Comparison of ENCODE assay signal across 9 mouse cellular contexts in the genomic region with DNA sequence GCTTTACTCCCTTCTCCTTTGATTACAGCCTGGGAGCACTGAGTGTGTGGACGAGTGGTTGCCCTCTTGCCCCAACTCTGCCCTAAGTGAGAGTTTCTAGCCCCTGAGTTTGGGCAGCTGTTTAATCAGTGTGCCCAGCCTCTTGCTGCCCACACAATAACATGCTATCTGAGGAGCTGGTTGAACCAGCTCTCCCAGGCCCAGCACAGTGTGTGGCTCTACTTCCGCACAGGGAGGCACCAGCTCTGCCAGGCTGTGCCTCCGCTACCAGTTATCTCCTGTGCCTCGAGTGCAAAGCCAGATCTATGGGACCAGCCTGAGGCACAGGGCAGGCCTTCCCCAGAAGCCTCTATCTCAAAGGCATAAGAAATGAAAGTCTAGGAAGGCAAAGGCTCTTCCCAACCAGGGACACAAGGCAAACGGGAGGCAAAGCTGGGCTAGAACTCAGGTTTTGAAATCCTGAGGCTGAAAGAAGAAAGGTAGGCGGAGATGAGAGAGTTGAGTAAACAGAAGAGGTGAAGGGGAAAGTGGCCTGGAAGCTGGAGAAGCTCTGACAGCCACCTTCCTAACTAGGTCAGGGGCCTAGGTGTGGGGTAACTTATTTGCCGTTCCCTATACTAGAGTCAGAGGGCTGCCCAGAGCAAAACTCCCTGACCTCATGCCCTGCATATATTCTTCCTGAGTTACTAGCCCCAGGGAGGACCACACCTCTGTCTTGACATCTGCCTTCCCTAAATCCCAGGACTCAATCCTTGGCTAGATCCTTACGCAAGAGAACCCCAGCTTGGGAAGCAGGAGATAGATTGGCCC. TPM values are rescaled to one million over a fixed set of nuclear protein-coding genes. Genes with fewer than 3 reads are reported as not detected.
DNase-seq lines count a peak whose midpoint lies in the region; ATAC-seq and TF ChIP-seq lines count a peak whose summit lies in the region.
"Had no signal": no experiment of that assay in that cellular context is flagged by ENCODE, and none has a peak within 500 bp of the region (broad histone marks: within the 10 kb centered on the region; RNA-seq: fewer than 3 reads in every experiment).

No protein-coding gene starts in this region.

- ATAC-seq in embryonic facial prominence, embryonic 12.5 days (ENCODE audit: insufficient number of reproducible peaks, insufficient read depth, low FRiP score, low TSS enrichment) = no peak
- ATAC-seq in hindbrain, embryonic 15.5 days (ENCODE audit: low FRiP score, low read depth) = no peak
- no peak for ATAC-seq in midbrain, embryonic 12.5 days (ENCODE audit: low FRiP score, low read depth)

- no peak for TF ChIP-seq POLR2A in kidney, adult 2 months (IDR thresholded peaks at IDR 0.05; ENCODE audit: low read depth, low read length)

- peak overlapping the region; percentile 62 for H3K4me3 ChIP-seq in kidney, adult 2 months (ENCODE audit: insufficient read depth, low read depth, low read length)
- peak overlapping the region; percentile 38 for H3K4me3 ChIP-seq in embryonic facial prominence, embryonic 12.5 days
- H3K4me3 ChIP-seq in hindbrain, embryonic 15.5 days = peak overlapping the region; percentile 18
- H3K4me3 ChIP-seq in midbrain, embryonic 12.5 days = peak overlapping the region; percentile 1; the same call in 1 of the 2 replicates

- H3K36me3 ChIP-seq in kidney, adult 2 months (ENCODE audit: control insufficient read depth, insufficient read depth, low read length) = no peaks in the 10 kb centered on the region; the same call in 1 of the 2 replicates
- H3K36me3 ChIP-seq in embryonic facial prominence, embryonic 12.5 days = peaks cover 31% of the 10 kb centered on the region
- H3K36me3 ChIP-seq in hindbrain, embryonic 15.5 days = no peaks in the 10 kb centered on the region
- H3K36me3 ChIP-seq in midbrain, embryonic 12.5 days = peaks cover 17% of the 10 kb centered on the region; the same call in 1 of the 2 replicates

- H3K4me1 ChIP-seq in kidney, adult 2 months (ENCODE audit: control insufficient read depth, insufficient read depth, low read length) = peaks cover 10% of the 10 kb centered on the region; the same call in 1 of the 2 replicates
- H3K4me1 ChIP-seq in embryonic facial prominence, embryonic 12.5 days = peaks cover 42% of the 10 kb centered on the region
- H3K4me1 ChIP-seq in hindbrain, embryonic 15.5 days (replicated peaks) = peaks cover 46% of the 10 kb centered on the region
- peaks cover 50% of the 10 kb centered on the region for H3K4me1 ChIP-seq in midbrain, embryonic 12.5 days

- peak overlapping the region; percentile 56 for H3K9ac ChIP-seq in embryonic facial prominence, embryonic 12.5 days
- no peak overlapping the region for H3K9ac ChIP-seq in hindbrain, embryonic 15.5 days
- peak overlapping the region; percentile 37; the same call in 1 of the 2 replicates for H3K9ac ChIP-seq in midbrain, embryonic 12.5 days (replicated peaks)

- 50% methylated on average over 8 of the region's 8 CpGs for WGBS in kidney, adult 2 months
- 59% methylated on average over 8 of the region's 8 CpGs for WGBS in embryonic facial prominence, embryonic 12.5 days
- WGBS in hindbrain, embryonic 15.5 days = 77% methylated on average over 8 of the region's 8 CpGs
- 74% methylated on average over 8 of the region's 8 CpGs for WGBS in midbrain, embryonic 12.5 days

- no peaks in the 10 kb centered on the region for H3K27me3 ChIP-seq in kidney, adult 2 months (replicated peaks; ENCODE audit: control insufficient read depth, insufficient read depth, low read length)
- H3K27me3 ChIP-seq in embryonic facial prominence, embryonic 12.5 days = no peaks in the 10 kb centered on the region
- peaks cover 4% of the 10 kb centered on the region; the same call in 1 of the 2 replicates for H3K27me3 ChIP-seq in hindbrain, embryonic 15.5 days
- H3K27me3 ChIP-seq in midbrain, embryonic 12.5 days = peaks cover 1% of the 10 kb centered on the region

- peak overlapping the region; percentile 85 for H3K4me2 ChIP-seq in embryonic facial prominence, embryonic 12.5 days (replicated peaks)
- H3K4me2 ChIP-seq in hindbrain, embryonic 15.5 days = peak overlapping the region; percentile 46
- peak overlapping the region; percentile 39 for H3K4me2 ChIP-seq in midbrain, embryonic 12.5 days (replicated peaks)

- DNase-seq in kidney, adult 2 months = no peak
- DNase-seq in kidney, postnatal 4 days = no peak
- DNase-seq in right cerebral cortex, postnatal 4 days = no peak
- DNase-seq in kidney, adult 9 months = no peak
- DNase-seq in embryo, embryonic 10 days (ENCODE audit: low spot score) = no peak

- TF ChIP-seq CTCF in kidney, adult 2 months (conservative IDR thresholded peaks at IDR 0.05; ENCODE audit: insufficient read depth, insufficient read length, low read depth, low read length) = no peak

- H3K9me3 ChIP-seq in embryonic facial prominence, embryonic 12.5 days = no peaks in the 10 kb centered on the region
- no peaks in the 10 kb centered on the region for H3K9me3 ChIP-seq in hindbrain, embryonic 15.5 days
- H3K9me3 ChIP-seq in midbrain, embryonic 12.5 days = no peaks in the 10 kb centered on the region

- peak overlapping the region; percentile 55 for H3K27ac ChIP-seq in kidney, adult 2 months (ENCODE audit: insufficient read depth, low read depth, low read length)
- H3K27ac ChIP-seq in embryonic facial prominence, embryonic 12.5 days = no peak overlapping the region; the same call in 1 of the 2 replicates
- no peak overlapping the region for H3K27ac ChIP-seq in hindbrain, embryonic 15.5 days (replicated peaks)
- no peak overlapping the region for H3K27ac ChIP-seq in midbrain, embryonic 12.5 days (replicated peaks)

RNA-seq across cellular contexts. Expression of a gene that starts 4.1 kb away (rescaled TPM):
- polyA plus RNA-seq in kidney, adult 2 months (2012; rRNA removed) = 11.8 and 12.0 TPM in 2 replicates
- polyA plus RNA-seq in embryonic facial prominence, embryonic 12.5 days (2016; fragmentation: Nextera tagmentation; extraction: Ambion mirVana) = 13.8 and 14.4 TPM in 2 replicates
- polyA plus RNA-seq in hindbrain, embryonic 15.5 days (2015; fragmentation: Nextera tagmentation; extraction: Ambion mirVana) = 2.8 and 3.1 TPM in 2 replicates
- polyA plus RNA-seq in midbrain, embryonic 12.5 days (2016; fragmentation: Nextera tagmentation; extraction: Ambion mirVana) = 7.7 and 7.8 TPM in 2 replicates

RNA-seq across cellular contexts. Expression of a gene that starts 13.2 kb away (rescaled TPM):
- 151 and 189 TPM in 2 replicates for polyA plus RNA-seq in kidney, adult 2 months (2012; rRNA removed)
- 74.3 and 76.9 TPM in 2 replicates for polyA plus RNA-seq in embryonic facial prominence, embryonic 12.5 days (2016; fragmentation: Nextera tagmentation; extraction: Ambion mirVana)
- 70.5 and 70.7 TPM in 2 replicates for polyA plus RNA-seq in hindbrain, embryonic 15.5 days (2015; fragmentation: Nextera tagmentation; extraction: Ambion mirVana)
- 62.9 and 64.9 TPM in 2 replicates for polyA plus RNA-seq in midbrain, embryonic 12.5 days (2016; fragmentation: Nextera tagmentation; extraction: Ambion mirVana)

RNA-seq across cellular contexts. Expression of a gene that starts 26.6 kb away (rescaled TPM):
- 6.5 and 7.7 TPM in 2 replicates for polyA plus RNA-seq in kidney, adult 2 months (2012; rRNA removed)
- polyA plus RNA-seq in embryonic facial prominence, embryonic 12.5 days (2016; fragmentation: Nextera tagmentation; extraction: Ambion mirVana) = 27.3 and 29.1 TPM in 2 replicates
- polyA plus RNA-seq in hindbrain, embryonic 15.5 days (2015; fragmentation: Nextera tagmentation; extraction: Ambion mirVana) = 27.6 and 27.8 TPM in 2 replicates
- polyA plus RNA-seq in midbrain, embryonic 12.5 days (2016; fragmentation: Nextera tagmentation; extraction: Ambion mirVana) = 28.4 TPM in 2 replicates

RNA-seq across cellular contexts. Expression of a gene that starts 59.2 kb away (rescaled TPM):
- polyA plus RNA-seq in kidney, adult 2 months (2012; rRNA removed) = 14.5 and 20.5 TPM in 2 replicates
- polyA plus RNA-seq in embryonic facial prominence, embryonic 12.5 days (2016; fragmentation: Nextera tagmentation; extraction: Ambion mirVana) = 9.1 and 10.8 TPM in 2 replicates
- polyA plus RNA-seq in hindbrain, embryonic 15.5 days (2015; fragmentation: Nextera tagmentation; extraction: Ambion mirVana) = 8.1 and 8.6 TPM in 2 replicates
- polyA plus RNA-seq in midbrain, embryonic 12.5 days (2016; fragmentation: Nextera tagmentation; extraction: Ambion mirVana) = 3.5 and 4.0 TPM in 2 replicates
- polyA plus RNA-seq: G1E had no signal

RNA-seq across cellular contexts. Expression of a gene that starts 59.6 kb away (rescaled TPM):
- 1.8 and 2.0 TPM in 2 replicates for polyA plus RNA-seq in kidney, adult 2 months (2012; rRNA removed)
- 0.40 and 0.56 TPM in 2 replicates for polyA plus RNA-seq in embryonic facial prominence, embryonic 12.5 days (2016; fragmentation: Nextera tagmentation; extraction: Ambion mirVana)
- 0.12 TPM in 1 of 2 replicates, not detected in the other for polyA plus RNA-seq in hindbrain, embryonic 15.5 days (2015; fragmentation: Nextera tagmentation; extraction: Ambion mirVana)
- polyA plus RNA-seq in midbrain, embryonic 12.5 days (2016; fragmentation: Nextera tagmentation; extraction: Ambion mirVana) = not detected in 2 replicates
- polyA plus RNA-seq: G1E had no signal

Comparison
In these comparisons a context has a peak if more than half of its experiments do, and no peak if none do; other contexts are left out.
1. H3K4me3 ChIP-seq: peak in every context shown above with its lines; median percentile 62 in kidney, adult 2 months; 38 in embryonic facial prominence, embryonic 12.5 days; 18 in hindbrain, embryonic 15.5 days; 1 in midbrain, embryonic 12.5 days.